Mouse (Mus musculus) heart, embryonic 16.5 days (tissue): Measurements from ENCODE around the gene Rorb. TPM values are rescaled to one million over a fixed set of nuclear protein-coding genes. Genes with fewer than 3 reads are reported as not detected.

Experiments
- ATAC-seq: fragments of 200-750 bp; cut with Nextera tagmentation; replicated peaks from 2 replicates; pipeline ENCODE4 v1.8.0; 2017; ENCODE audit warnings: moderate number of reproducible peaks; ENCODE audit not compliant: insufficient read depth, low FRiP score; ENCODE audit errors: extremely low read depth
- H3K27ac ChIP-seq: fragments of 300-500 bp; sonication (generic); 2 replicates; pipeline ENCODE4 v1.5.1; 2014; ENCODE audit warnings: mild to moderate bottlenecking, low read length, control low read depth, moderate library complexity
- H3K27me3 ChIP-seq: fragments of 300-500 bp; sonication (generic); 2 replicates; pipeline ENCODE4 v1.6.1; 2014; ENCODE audit warnings: low read length, mixed read lengths; ENCODE audit not compliant: control insufficient read depth, insufficient read depth
- H3K36me3 ChIP-seq: fragments of 300-500 bp; sonication (generic); 2 replicates; pipeline ENCODE4 v1.6.1; 2014; ENCODE audit not compliant: control insufficient read depth, insufficient read depth
- H3K4me1 ChIP-seq: fragments of 300-500 bp; sonication (generic); 2 replicates; pipeline ENCODE4 v1.6.1; 2014; ENCODE audit warnings: low read length, mixed read lengths; ENCODE audit not compliant: control insufficient read depth, insufficient read depth
- H3K4me2 ChIP-seq: fragments of 300-500 bp; sonication (generic); 2 replicates; pipeline ENCODE4 v1.6.1; 2014; ENCODE audit warnings: low read depth, mild to moderate bottlenecking, control low read depth, low read length
- H3K4me3 ChIP-seq: fragments of 300-500 bp; sonication (generic); 2 replicates; pipeline ENCODE4 v1.5.1; 2014; ENCODE audit warnings: mild to moderate bottlenecking, control low read depth, low read length
- H3K9ac ChIP-seq: fragments of 300-500 bp; sonication (generic); 2 replicates; pipeline ENCODE4 v1.6.1; 2014; ENCODE audit warnings: low read length, control low read depth
- H3K9me3 ChIP-seq: fragments of 300-500 bp; sonication (generic); replicated peaks from 2 replicates; pipeline ENCODE4 v1.6.1; 2016; ENCODE audit warnings: low read length; ENCODE audit not compliant: control insufficient read depth
- WGBS: fragments of 180-500 bp; shearing (Covaris S2); extraction: QIAGEN DNeasy Blood & Tissue Kit; methylation state at CpG from one replicate; pipeline ENCODE4 v1.1.7; 2014; 5-methylcytosine and 5-hydroxymethylcytosine counted together
- polyA plus RNA-seq: library from polyadenylated mRNA; unstranded; fragments of >200 nt; fragmentation: Nextera tagmentation; extraction: Ambion mirVana; gene quantifications from 2 replicates; pipeline ENCODE4 v1.2.1, GENCODE M21; 2015

The Rorb gene
- polyA plus RNA-seq, 1 experiment from 2014 or later: 0.29 TPM

- Histone ChIP-seq H3K9ac (no peak overlapping the region), H3K4me1 (no peaks in the 10 kb centered on the region)
- 38% methylated on average over 2 of the region's 2 CpGs for whole genome bisulfite sequencing
Observed at GRCm38 (mm10) chr19:19043138-19043537, 67.9 kb downstream of the Rorb start.

GRCm38 (mm10) chr19:19040800-19041199, 70.2 kb downstream of the Rorb start:
- Histone ChIP-seq H3K4me1 (no peaks in the 10 kb centered on the region), H3K9me3 (no peaks in the 10 kb centered on the region), H3K36me3 (no peaks in the 10 kb centered on the region), H3K27me3 (no peaks in the 10 kb centered on the region), H3K4me2 (no peak overlapping the region), H3K9ac (no peak overlapping the region), H3K4me3 (no peak overlapping the region), H3K27ac (no peak overlapping the region)
- 57% methylated on average over 2 of the region's 2 CpGs for WGBS
- no peak for ATAC-seq

More at GRCm38 (mm10) chr19:19043138-19043537, 67.9 kb downstream of the Rorb start:
- H3K36me3 ChIP-seq: no peaks in the 10 kb centered on the region
- no peak overlapping the region for H3K27ac ChIP-seq
- no peak overlapping the region for H3K4me2 ChIP-seq
- ATAC-seq: no peak
- no peaks in the 10 kb centered on the region for H3K27me3 ChIP-seq
- no peak overlapping the region for H3K4me3 ChIP-seq
- H3K9me3 ChIP-seq: no peaks in the 10 kb centered on the region

- ATAC-seq: no peak
- Histone ChIP-seq H3K4me2 (no peak overlapping the region), H3K4me3 (no peak overlapping the region), H3K27ac (no peak overlapping the region), H3K36me3 (no peaks in the 10 kb centered on the region), H3K9me3 (no peaks in the 10 kb centered on the region), H3K4me1 (no peaks in the 10 kb centered on the region), H3K9ac (no peak overlapping the region), H3K27me3 (no peaks in the 10 kb centered on the region)
- WGBS: 72% methylated on average over 5 of the region's 5 CpGs
Observed at GRCm38 (mm10) chr19:19034482-19035315, 76.3 kb downstream of the Rorb start.

- no peak overlapping the region for H3K9ac ChIP-seq
- H3K4me2 ChIP-seq: no peak overlapping the region
- WGBS: 58% methylated on average over 3 of the region's 3 CpGs
- no peak for ATAC-seq
- H3K4me3 ChIP-seq: no peak overlapping the region
- H3K4me1 ChIP-seq: no peaks in the 10 kb centered on the region
- H3K9me3 ChIP-seq: no peaks in the 10 kb centered on the region
- no peak overlapping the region for H3K27ac ChIP-seq
- H3K27me3 ChIP-seq: no peaks in the 10 kb centered on the region
- H3K36me3 ChIP-seq: no peaks in the 10 kb centered on the region
Observed at GRCm38 (mm10) chr19:19033974-19034373, 77.0 kb downstream of the Rorb start.

GRCm38 (mm10) chr19:19005144-19005543, 105.9 kb downstream of the Rorb start:
- no peak for ATAC-seq
- 49% methylated on average over 6 of the region's 6 CpGs for WGBS
- no peaks in the 10 kb centered on the region for H3K36me3 ChIP-seq

GRCm38 (mm10) chr19:19004023-19004656, 106.9 kb downstream of the Rorb start:
- Histone ChIP-seq H3K4me1 (no peaks in the 10 kb centered on the region), H3K36me3 (no peaks in the 10 kb centered on the region), H3K27ac (no peak overlapping the region), H3K27me3 (no peaks in the 10 kb centered on the region), H3K9me3 (no peaks in the 10 kb centered on the region), H3K4me3 (no peak overlapping the region), H3K9ac (no peak overlapping the region), H3K4me2 (no peak overlapping the region)
- no peak for ATAC-seq
- WGBS: 61% methylated on average over 8 of the region's 11 CpGs

More at GRCm38 (mm10) chr19:19005144-19005543, 105.9 kb downstream of the Rorb start:
- no peaks in the 10 kb centered on the region for H3K27me3 ChIP-seq
- H3K9me3 ChIP-seq: no peaks in the 10 kb centered on the region
- H3K9ac ChIP-seq: no peak overlapping the region
- no peaks in the 10 kb centered on the region for H3K4me1 ChIP-seq
- no peak overlapping the region for H3K4me3 ChIP-seq
- H3K27ac ChIP-seq: no peak overlapping the region
- H3K4me2 ChIP-seq: no peak overlapping the region

GRCm38 (mm10) chr19:18998966-18999365, 112.0 kb downstream of the Rorb start:
- Histone ChIP-seq H3K4me2 (no peak overlapping the region), H3K27ac (no peak overlapping the region), H3K9ac (no peak overlapping the region), H3K4me1 (no peaks in the 10 kb centered on the region), H3K27me3 (no peaks in the 10 kb centered on the region), H3K4me3 (no peak overlapping the region), H3K36me3 (no peaks in the 10 kb centered on the region), H3K9me3 (no peaks in the 10 kb centered on the region)
- 83% methylated on average over 8 of the region's 8 CpGs for WGBS
- no peak for ATAC-seq

GRCm38 (mm10) chr19:18997711-18998110, 113.3 kb downstream of the Rorb start:
- WGBS: 63% methylated on average over 1 of the region's 1 CpGs
- H3K9me3 ChIP-seq: no peaks in the 10 kb centered on the region

GRCm38 (mm10) chr19:18979996-18980395, 131.0 kb downstream of the Rorb start:
- no peak overlapping the region for H3K9ac ChIP-seq
- H3K9me3 ChIP-seq: no peaks in the 10 kb centered on the region
- 73% methylated on average over 5 of the region's 5 CpGs for WGBS
- H3K27me3 ChIP-seq: no peaks in the 10 kb centered on the region
- H3K4me3 ChIP-seq: no peak overlapping the region
- H3K4me1 ChIP-seq: no peaks in the 10 kb centered on the region
- ATAC-seq: no peak
- H3K36me3 ChIP-seq: no peaks in the 10 kb centered on the region
- H3K4me2 ChIP-seq: no peak overlapping the region
- H3K27ac ChIP-seq: no peak overlapping the region

More at GRCm38 (mm10) chr19:18997711-18998110, 113.3 kb downstream of the Rorb start:
- no peak for ATAC-seq
- H3K27ac ChIP-seq: no peak overlapping the region
- no peak overlapping the region for H3K4me3 ChIP-seq
- H3K4me1 ChIP-seq: no peaks in the 10 kb centered on the region
- H3K9ac ChIP-seq: no peak overlapping the region
- no peak overlapping the region for H3K4me2 ChIP-seq
- H3K36me3 ChIP-seq: no peaks in the 10 kb centered on the region
- no peaks in the 10 kb centered on the region for H3K27me3 ChIP-seq
